32 mouse cellular contexts compared by ENCODE assay signal in genomic region chr10:111889111-111889510, GRCm38 (mm10).
A peak's percentile ranks its signal among the peaks of the same experiment; 100 is the strongest.
DNase-seq lines count a peak whose midpoint lies in the region; ATAC-seq and TF ChIP-seq lines count a peak whose summit lies in the region.
"Had no signal": no experiment of that assay in that cellular context is flagged by ENCODE, and none has a peak within 500 bp of the region (broad histone marks: within the 10 kb centered on the region; RNA-seq: fewer than 3 reads in every experiment).

No protein-coding gene starts in this region.

- TF ChIP-seq CTCF in brain, embryonic 14.5 days (IDR thresholded peaks at IDR 0.05; ENCODE audit: borderline replicate concordance, extremely low read depth, insufficient read depth, insufficient read length), result no peak
- TF ChIP-seq CTCF in forebrain, postnatal 0 days (IDR thresholded peaks at IDR 0.05; ENCODE audit: low read depth), result no peak

- no peaks in the 10 kb centered on the region for H3K36me3 ChIP-seq in forebrain, embryonic 15.5 days
- no peaks in the 10 kb centered on the region for H3K36me3 ChIP-seq in forebrain, embryonic 11.5 days (ENCODE audit: control insufficient read depth, insufficient read depth, low read length)
- no peaks in the 10 kb centered on the region for H3K36me3 ChIP-seq in forebrain, postnatal 0 days (ENCODE audit: insufficient read depth)
- H3K36me3 ChIP-seq: embryonic facial prominence, embryonic 10.5 days; embryonic facial prominence, embryonic 13.5 days; G1E; heart, embryonic 12.5 days; heart, embryonic 15.5 days had no signal

- H3K4me1 ChIP-seq in forebrain, embryonic 15.5 days, result no peaks in the 10 kb centered on the region
- H3K4me1 ChIP-seq in forebrain, embryonic 11.5 days (replicated peaks; ENCODE audit: control insufficient read depth, insufficient read depth, low read length), result no peaks in the 10 kb centered on the region
- no peaks in the 10 kb centered on the region for H3K4me1 ChIP-seq in forebrain, postnatal 0 days (ENCODE audit: insufficient read depth)
- H3K4me1 ChIP-seq: heart, embryonic 12.5 days; heart, embryonic 15.5 days had no signal

- DNase-seq in cerebellum, postnatal 14 days, result peak; percentile 37 to 43
- DNase-seq in cerebellum, adult 18-20 months, result no peak
- DNase-seq in forebrain, embryonic 11.5 days (ENCODE audit: low spot score), result no peak
- peak; percentile 45 for DNase-seq in brain, embryonic 14.5 days (ENCODE audit: low read depth)
- DNase-seq in forebrain, postnatal 0 days, result peak; percentile 76
- DNase-seq in retina, postnatal 1 day, result no peak
- DNase-seq: adrenal gland, postnatal 10 days; adrenal gland, postnatal 36 days; B cell, adult 2 months; cerebellum, adult 11 months; cerebellum, adult 8-10 months; cerebellum, postnatal 36 days; embryo, embryonic 11 days; gastrocnemius, adult 2 months; gastrocnemius, postnatal 14 days; heart, adult 18-20 months; heart, postnatal 10 days; heart, postnatal 36 days; kidney, adult 18-20 months had no signal

- 78% methylated on average over 5 of the region's 5 CpGs for whole genome bisulfite sequencing in forebrain, embryonic 15.5 days
- 92% methylated on average over 5 of the region's 5 CpGs for WGBS in forebrain, embryonic 11.5 days
- WGBS in forebrain, postnatal 0 days, result 72% methylated on average over 5 of the region's 5 CpGs

- no peaks in the 10 kb centered on the region for H3K27me3 ChIP-seq in forebrain, embryonic 15.5 days
- no peaks in the 10 kb centered on the region for H3K27me3 ChIP-seq in forebrain, embryonic 11.5 days (ENCODE audit: control insufficient read depth, insufficient read depth, low read length)
- no peaks in the 10 kb centered on the region for H3K27me3 ChIP-seq in forebrain, postnatal 0 days (ENCODE audit: insufficient read depth, low read length)
- H3K27me3 ChIP-seq: CH12.LX; embryonic facial prominence, embryonic 13.5 days; heart, embryonic 12.5 days; heart, embryonic 15.5 days; Patski had no signal

- H3K9me3 ChIP-seq in forebrain, embryonic 15.5 days, result no peaks in the 10 kb centered on the region
- no peaks in the 10 kb centered on the region for H3K9me3 ChIP-seq in forebrain, embryonic 11.5 days (ENCODE audit: control insufficient read depth, low read length)
- no peaks in the 10 kb centered on the region for H3K9me3 ChIP-seq in forebrain, postnatal 0 days (ENCODE audit: low read length)
- H3K9me3 ChIP-seq: embryonic facial prominence, embryonic 10.5 days; embryonic facial prominence, embryonic 13.5 days; G1E; heart, embryonic 12.5 days; heart, embryonic 15.5 days had no signal

- peak; percentile 75; the same call in 1 of the 2 replicates for ATAC-seq in forebrain, embryonic 15.5 days (replicated peaks)
- ATAC-seq in forebrain, embryonic 11.5 days (replicated peaks; ENCODE audit: low FRiP score), result no peak
- peak; percentile 86 for ATAC-seq in forebrain, postnatal 0 days
- ATAC-seq: hindbrain, postnatal 0 days; inflammation-experienced regulatory T-cells, adult 6 months; intestine, embryonic 16.5 days; Patski had no signal

- H3K4me3 ChIP-seq in forebrain, embryonic 15.5 days, result no peak overlapping the region
- H3K4me3 ChIP-seq in forebrain, embryonic 11.5 days (ENCODE audit: low read depth, low read length), result no peak overlapping the region
- H3K4me3 ChIP-seq in forebrain, postnatal 0 days (ENCODE audit: low read depth, low read length), result no peak overlapping the region
- H3K4me3 ChIP-seq: embryonic facial prominence, embryonic 10.5 days; embryonic facial prominence, embryonic 13.5 days; erythroblast, embryonic 14.5 days; gastrocnemius, adult 2 months; heart, embryonic 12.5 days; heart, embryonic 15.5 days had no signal

- no peak overlapping the region for H3K27ac ChIP-seq in forebrain, embryonic 15.5 days (replicated peaks)
- H3K27ac ChIP-seq in forebrain, embryonic 11.5 days (ENCODE audit: low read depth, low read length), result no peak overlapping the region
- no peak overlapping the region for H3K27ac ChIP-seq in forebrain, postnatal 0 days (ENCODE audit: low read depth, low read length)
- H3K27ac ChIP-seq: embryonic facial prominence, embryonic 10.5 days; embryonic facial prominence, embryonic 13.5 days; gastrocnemius, adult 2 months; heart, embryonic 15.5 days; hindbrain, embryonic 14.5 days; hindbrain, postnatal 0 days had no signal

- no peak for TF ChIP-seq POLR2A in brain, embryonic 14.5 days (IDR thresholded peaks at IDR 0.05; ENCODE audit: borderline replicate concordance, extremely low read depth, insufficient read depth, insufficient read length, poor library complexity, severe bottlenecking)

- no peak overlapping the region for H3K4me2 ChIP-seq in forebrain, embryonic 15.5 days (replicated peaks)
- H3K4me2 ChIP-seq in forebrain, embryonic 11.5 days (ENCODE audit: low read depth, low read length, severe bottlenecking), result no peak overlapping the region
- no peak overlapping the region for H3K4me2 ChIP-seq in forebrain, postnatal 0 days (ENCODE audit: low read depth)
- H3K4me2 ChIP-seq: embryonic facial prominence, embryonic 13.5 days; heart, embryonic 12.5 days; heart, embryonic 15.5 days; hindbrain, embryonic 14.5 days had no signal

- H3K9ac ChIP-seq in forebrain, embryonic 15.5 days (replicated peaks), result no peak overlapping the region
- H3K9ac ChIP-seq in forebrain, embryonic 11.5 days (ENCODE audit: low read length), result no peak overlapping the region
- no peak overlapping the region for H3K9ac ChIP-seq in forebrain, postnatal 0 days
- H3K9ac ChIP-seq: embryonic facial prominence, embryonic 13.5 days; heart, embryonic 12.5 days; heart, embryonic 15.5 days; hindbrain, embryonic 14.5 days had no signal

Comparison
In these comparisons a context has a peak if more than half of its experiments do, and no peak if none do; other contexts are left out.
1. DNase-seq: peak in cerebellum, postnatal 14 days (2 of 2), brain, embryonic 14.5 days (single experiment) and forebrain, postnatal 0 days (single experiment); none in cerebellum, adult 18-20 months (0 of 2), forebrain, embryonic 11.5 days (single experiment) and retina, postnatal 1 day (single experiment).